Mouse (Mus musculus) testis, adult 2 months (tissue): ENCODE measurements at regions not wholly inside any gene's neighbourhood (a gene's known extent, or its start where the extent isn't known, plus 50 kb on each side); places are given as distances from the start of the nearest gene placed in this dataset.

Source experiments
- H3K27ac ChIP-seq: fragments of 200-500 bp; 2 replicates; pipeline ENCODE4 v1.5.1; 2012; ENCODE audit warnings: low read depth, low read length; ENCODE audit not compliant: control insufficient read depth, insufficient read depth
- H3K27me3 ChIP-seq: fragments of 200-500 bp; 2 replicates; pipeline ENCODE4 v1.6.1; 2012; ENCODE audit warnings: mild to moderate bottlenecking, low read length, moderate library complexity; ENCODE audit not compliant: control insufficient read depth, insufficient read depth
- H3K36me3 ChIP-seq: fragments of 200-500 bp; 2 replicates; pipeline ENCODE4 v1.6.1; 2012; ENCODE audit warnings: mild to moderate bottlenecking, low read length; ENCODE audit not compliant: control insufficient read depth, insufficient read depth
- H3K4me1 ChIP-seq: fragments of 200-500 bp; 2 replicates; pipeline ENCODE4 v1.6.1; 2012; ENCODE audit warnings: low read length; ENCODE audit not compliant: control insufficient read depth, insufficient read depth
- H3K4me3 ChIP-seq: fragments of 200-500 bp; 2 replicates; pipeline ENCODE4 v1.5.1; 2012; ENCODE audit warnings: low read depth, mild to moderate bottlenecking, low read length, moderate library complexity, mixed read lengths; ENCODE audit not compliant: control insufficient read depth
- CTCF ChIP-seq: fragments of 200-500 bp; IDR thresholded peaks from 2 replicates; pipeline ENCODE4 v1.5.1; 2012; ENCODE audit warnings: low read depth, mild to moderate bottlenecking, inconsistent platforms, low read length, moderate library complexity; ENCODE audit not compliant: control insufficient read depth, insufficient read depth, insufficient replicate concordance
- POLR2A ChIP-seq: fragments of 200-500 bp; IDR thresholded peaks from 2 replicates; pipeline ENCODE4 v1.6.1; 2012; ENCODE audit warnings: low read depth, mild to moderate bottlenecking, inconsistent platforms, low read length, moderate library complexity; ENCODE audit not compliant: control insufficient read depth

DNA sequence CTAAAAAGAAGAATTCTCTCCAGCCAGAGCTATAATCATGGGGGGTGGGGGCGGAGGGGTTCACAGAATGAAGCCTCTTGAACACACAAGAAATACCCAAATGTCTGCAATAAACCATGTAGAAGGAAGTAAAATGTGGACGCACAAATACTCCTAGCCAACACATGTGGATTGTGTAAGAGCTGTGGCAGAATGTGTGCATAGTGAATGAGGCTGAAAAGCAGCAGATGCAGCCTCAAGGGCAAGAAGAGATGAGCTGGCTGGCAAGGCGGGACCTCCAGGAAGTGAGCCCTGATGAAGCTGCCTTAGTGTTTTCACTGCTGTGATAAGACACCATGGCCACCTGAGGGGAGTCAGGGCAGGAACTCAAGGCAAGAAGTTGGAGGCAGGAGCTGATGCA lies 53.3 kb upstream of the Arhgap28 start:
- Histone ChIP-seq H3K4me3 (no peak overlapping the region), H3K27ac (no peak overlapping the region), H3K4me1 (no peaks in the 10 kb centered on the region), H3K36me3 (no peaks in the 10 kb centered on the region), H3K27me3 (no peaks in the 10 kb centered on the region)
- no peak for TF ChIP-seq CTCF
- TF ChIP-seq POLR2A, result no peak

DNA sequence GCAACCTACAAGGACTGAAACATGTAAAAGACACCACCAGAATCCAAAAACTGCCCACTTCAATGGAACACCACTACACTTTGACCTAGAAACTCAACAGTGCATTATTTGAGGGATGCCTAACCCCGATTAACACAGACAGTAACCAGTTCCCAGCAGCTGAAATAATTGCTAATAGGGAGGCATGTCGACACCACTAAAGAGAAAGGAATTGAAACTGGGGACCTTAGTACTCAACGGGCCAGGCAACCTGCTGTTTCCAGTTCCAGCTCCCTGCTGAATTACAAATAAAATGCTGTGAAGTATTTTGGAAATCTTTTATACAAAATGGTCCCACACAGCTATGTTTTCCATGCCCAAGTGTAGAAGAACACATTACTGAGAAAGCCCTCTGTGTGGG lies 56.5 kb upstream of the Arhgap28 start:
- H3K36me3 ChIP-seq, result no peaks in the 10 kb centered on the region
- TF ChIP-seq CTCF (no peak), POLR2A (no peak)
- H3K4me1 ChIP-seq, result no peaks in the 10 kb centered on the region
- H3K27ac ChIP-seq, result no peak overlapping the region
- H3K4me3 ChIP-seq, result no peak overlapping the region
- H3K27me3 ChIP-seq, result no peaks in the 10 kb centered on the region

DNA sequence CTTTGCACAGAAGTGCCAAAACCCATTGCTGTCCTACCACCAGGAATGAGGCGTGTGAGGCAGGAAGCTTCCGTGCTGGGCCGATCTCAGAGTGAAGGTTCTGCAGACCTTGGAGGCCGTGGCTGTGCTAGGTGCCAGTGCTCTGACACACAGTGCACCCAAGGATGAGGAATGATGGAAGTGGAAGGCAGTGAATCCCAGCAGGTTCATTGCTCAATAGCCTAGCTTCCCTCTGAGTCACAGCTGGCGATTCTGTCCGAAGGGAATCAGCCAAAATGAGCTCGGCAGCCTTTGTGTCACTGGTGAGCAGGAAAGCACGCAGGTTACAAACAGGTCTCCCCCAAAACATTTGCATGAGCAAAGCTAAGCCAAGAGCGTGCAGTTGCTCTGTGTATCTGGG lies 61.8 kb upstream of the Arhgap28 start:
- no peaks in the 10 kb centered on the region for H3K36me3 ChIP-seq
- H3K4me3 ChIP-seq, result no peak overlapping the region
- TF ChIP-seq POLR2A (no peak), CTCF (no peak)
- no peaks in the 10 kb centered on the region for H3K27me3 ChIP-seq
- H3K4me1 ChIP-seq, result no peaks in the 10 kb centered on the region
- H3K27ac ChIP-seq, result no peak overlapping the region

DNA sequence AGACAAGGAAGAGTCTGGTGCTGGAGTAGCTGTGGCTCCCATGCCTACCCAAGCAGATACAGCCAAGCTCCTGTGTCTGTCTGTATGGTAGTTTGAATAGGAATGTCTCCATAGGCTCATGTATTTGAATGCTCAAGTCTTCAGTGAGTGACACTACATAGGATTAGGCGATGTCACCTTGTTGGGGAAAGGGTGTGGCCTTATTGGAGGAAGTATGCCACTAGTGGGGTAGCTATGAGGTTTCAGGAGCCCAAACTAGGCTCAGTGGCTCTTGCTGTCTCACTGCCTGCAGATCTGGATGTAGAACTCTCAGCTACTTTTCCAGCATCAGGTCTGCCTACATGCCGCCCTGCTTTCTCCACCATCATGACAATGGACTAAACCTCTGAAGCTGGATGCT lies 62.3 kb upstream of the Arhgap28 start:
- Histone ChIP-seq H3K27ac (no peak overlapping the region), H3K36me3 (no peaks in the 10 kb centered on the region), H3K27me3 (no peaks in the 10 kb centered on the region), H3K4me1 (no peaks in the 10 kb centered on the region), H3K4me3 (no peak overlapping the region)
- TF ChIP-seq CTCF (no peak), POLR2A (no peak)

DNA sequence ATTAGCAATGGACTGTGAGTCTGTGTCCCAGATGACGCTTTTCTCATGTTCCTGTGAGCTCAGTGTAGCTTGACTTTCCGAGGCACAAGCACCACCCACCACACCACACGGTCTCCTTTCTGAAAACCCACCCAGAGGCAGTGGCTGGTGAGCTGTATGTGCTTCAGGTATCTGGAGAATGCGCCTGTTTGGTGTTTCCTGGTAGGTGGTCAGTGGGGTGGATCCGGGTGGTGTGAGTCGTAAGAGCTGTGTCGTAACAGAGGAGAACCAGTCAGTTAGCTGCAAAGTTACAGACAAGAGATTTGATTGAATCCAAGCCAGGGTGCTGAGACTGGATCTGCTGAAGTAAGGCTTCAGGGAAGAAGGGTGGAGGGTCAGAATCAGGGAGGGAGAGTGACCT lies 65.1 kb upstream of the Arhgap28 start:
- no peaks in the 10 kb centered on the region for H3K4me1 ChIP-seq
- no peak overlapping the region for H3K27ac ChIP-seq
- H3K36me3 ChIP-seq, result no peaks in the 10 kb centered on the region
- TF ChIP-seq CTCF (no peak), POLR2A (no peak)
- H3K4me3 ChIP-seq, result no peak overlapping the region
- no peaks in the 10 kb centered on the region for H3K27me3 ChIP-seq

DNA sequence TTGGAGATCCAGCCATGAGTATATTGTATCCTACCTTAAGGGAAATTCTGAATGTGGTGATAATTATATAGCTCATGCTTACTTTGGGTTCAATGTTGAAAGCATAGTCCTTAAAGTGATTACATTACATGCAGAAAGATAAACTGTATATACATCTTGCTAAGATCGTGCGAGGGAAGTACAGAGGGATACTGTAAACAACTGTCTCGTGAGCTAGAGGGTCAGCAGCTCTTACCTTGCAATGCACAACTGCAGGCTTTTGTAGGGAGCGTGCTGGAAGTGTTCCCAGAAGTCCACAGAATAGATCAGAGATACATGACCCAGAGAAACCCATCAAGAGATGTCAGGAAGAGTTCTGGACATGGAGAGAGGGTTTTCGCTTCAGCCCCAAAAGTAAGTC lies 65.6 kb upstream of the Arhgap28 start:
- H3K4me3 ChIP-seq, result no peak overlapping the region
- no peak overlapping the region for H3K27ac ChIP-seq
- H3K36me3 ChIP-seq, result no peaks in the 10 kb centered on the region
- H3K27me3 ChIP-seq, result no peaks in the 10 kb centered on the region
- TF ChIP-seq CTCF (no peak), POLR2A (no peak)
- H3K4me1 ChIP-seq, result no peaks in the 10 kb centered on the region

DNA sequence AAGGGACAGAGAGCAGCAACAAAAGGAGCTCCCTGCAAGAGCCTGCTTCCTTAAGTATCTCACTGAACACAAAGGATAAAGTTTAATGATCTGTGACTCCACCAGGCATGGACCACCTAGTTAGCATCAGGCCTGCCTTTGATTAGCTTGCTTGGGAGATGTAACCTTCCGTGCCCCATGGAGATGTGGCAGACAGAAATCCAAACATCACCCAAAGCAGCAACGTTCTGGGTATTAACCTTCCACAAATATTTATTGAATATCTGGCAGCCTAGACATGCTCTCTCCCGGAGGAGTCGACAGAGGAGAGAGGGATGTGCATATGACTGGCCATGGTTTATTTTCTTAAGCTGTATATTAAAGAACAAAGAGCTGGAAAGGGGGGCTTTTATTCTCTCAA lies 67.6 kb upstream of the Arhgap28 start:
- H3K4me3 ChIP-seq, result no peak overlapping the region
- H3K4me1 ChIP-seq, result no peaks in the 10 kb centered on the region
- H3K27me3 ChIP-seq, result no peaks in the 10 kb centered on the region
- no peak overlapping the region for H3K27ac ChIP-seq
- TF ChIP-seq POLR2A (no peak), CTCF (no peak)
- H3K36me3 ChIP-seq, result no peaks in the 10 kb centered on the region

DNA sequence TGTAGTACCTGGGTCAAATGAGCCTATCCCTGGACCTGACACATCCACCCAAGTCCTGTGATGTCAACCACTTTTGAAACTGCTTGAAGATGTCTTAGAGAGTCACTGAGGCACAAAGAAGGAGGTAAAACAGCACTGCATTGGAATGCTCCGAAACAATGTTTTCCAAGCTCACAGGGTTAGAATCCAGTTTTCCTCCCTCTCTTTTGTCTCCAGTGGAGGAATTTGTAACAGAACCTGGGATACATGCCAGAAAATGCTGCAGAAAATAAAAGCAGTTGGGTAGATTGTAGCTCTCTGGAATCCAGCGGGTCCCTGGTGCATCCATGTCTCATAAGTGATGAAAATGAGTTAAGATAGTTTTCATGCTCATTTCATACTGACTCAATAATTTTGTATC lies 71.8 kb upstream of the Arhgap28 start:
- H3K36me3 ChIP-seq, result no peaks in the 10 kb centered on the region
- H3K4me1 ChIP-seq, result no peaks in the 10 kb centered on the region
- H3K4me3 ChIP-seq, result no peak overlapping the region
- no peaks in the 10 kb centered on the region for H3K27me3 ChIP-seq
- TF ChIP-seq POLR2A, result no peak
- no peak for TF ChIP-seq CTCF
- no peak overlapping the region for H3K27ac ChIP-seq
